Mouse (Mus musculus) ES-E14 (cell line): ENCODE results near the gene Minpp1.

ENCODE experiments used
- CHD2 ChIP-seq: IDR thresholded peaks from 2 replicates; pipeline ENCODE4 v1.6.1; 2014; ENCODE audit warnings: mild to moderate bottlenecking, low read depth, low read length, inconsistent platforms
- HCFC1 ChIP-seq: IDR thresholded peaks from 2 replicates; pipeline ENCODE4 v1.6.1; 2012; ENCODE audit warnings: low read length, inconsistent platforms, borderline replicate concordance; ENCODE audit not compliant: insufficient read depth
- ZNF384 ChIP-seq: IDR thresholded peaks from 2 replicates; pipeline ENCODE4 v1.6.1; 2012; ENCODE audit warnings: low read depth, low read length, inconsistent platforms

DNA sequence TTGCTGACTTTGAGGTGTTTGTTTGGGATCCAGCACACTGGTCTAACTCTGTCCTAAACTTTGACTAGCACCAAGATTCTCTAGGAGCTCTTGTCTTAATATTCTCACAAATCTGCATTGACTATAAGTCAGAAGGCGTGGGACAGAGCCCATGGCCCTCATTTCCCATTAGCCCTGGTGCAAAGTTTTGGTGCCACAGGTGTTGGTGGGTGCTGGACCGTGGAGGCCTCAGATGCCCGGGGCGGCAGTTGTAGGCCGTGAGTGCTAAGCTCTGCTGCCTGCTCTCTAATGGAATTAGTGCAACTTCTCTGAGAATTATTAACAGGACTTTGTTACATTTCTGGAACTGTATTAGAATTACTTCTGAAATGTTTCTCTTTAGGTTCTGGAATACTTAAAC lies 12.4 kb downstream of the Minpp1 start:
- TF ChIP-seq ZNF384 (no peak), HCFC1 (no peak), CHD2 (no peak)
